Mouse (Mus musculus) brain, embryonic 14.5 days (tissue): ENCODE measurements around the gene Tab2.

Experiments used
- CTCF ChIP-seq: fragments of 200-500 bp; IDR thresholded peaks from 2 replicates; pipeline ENCODE4 v1.5.1; 2012; ENCODE audit warnings: inconsistent platforms, mild to moderate bottlenecking, moderate library complexity, borderline replicate concordance; ENCODE audit not compliant: insufficient read depth, insufficient read length; ENCODE audit errors: extremely low read depth
- POLR2A ChIP-seq: fragments of 200-500 bp; IDR thresholded peaks from 2 replicates; pipeline ENCODE4 v1.6.1; 2012; ENCODE audit warnings: mild to moderate bottlenecking, inconsistent platforms, borderline replicate concordance; ENCODE audit not compliant: poor library complexity, insufficient read depth, insufficient read length, severe bottlenecking; ENCODE audit errors: extremely low read depth

DNA sequence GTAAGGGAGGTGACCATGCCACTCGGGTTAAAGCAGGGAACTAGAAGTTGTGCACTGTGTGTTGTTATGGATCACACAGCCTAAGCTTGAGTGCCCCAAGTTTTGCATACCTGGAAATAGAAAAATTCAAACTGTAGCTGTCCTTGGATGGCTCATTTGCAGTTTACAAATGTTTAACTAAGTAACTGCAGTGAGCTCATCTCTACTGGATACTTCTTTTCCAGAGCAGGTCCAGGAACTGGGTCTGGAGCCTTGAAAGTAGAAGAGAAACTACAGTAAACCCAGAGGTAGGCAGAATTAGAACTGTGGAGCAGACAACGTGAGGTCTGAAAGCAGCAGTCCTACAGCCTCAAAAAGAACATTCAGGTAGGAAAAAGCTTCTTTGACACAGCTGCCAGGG is 23.1 kb downstream of the Tab2 start:
- TF ChIP-seq POLR2A (no peak), CTCF (no peak)
